Mouse (Mus musculus) megakaryocyte, embryonic 14.5 days (primary cell): Measurements from ENCODE around the gene Nxn.

Source experiments
- FLI1 ChIP-seq: IDR thresholded peaks from 2 replicates; pipeline ENCODE4 v1.6.1; 2012; ENCODE audit warnings: low read length, inconsistent platforms, mixed read lengths
- GATA1 ChIP-seq: IDR thresholded peaks from 3 replicates; pipeline ENCODE4 v1.6.1; 2012; ENCODE audit warnings: mixed read lengths, low read length, inconsistent platforms, borderline replicate concordance

- TF ChIP-seq FLI1 = no peak
- TF ChIP-seq GATA1 = no peak
Observed at GRCm38 (mm10) chr11:76312805-76313204, 86.1 kb downstream of the Nxn start.
